Mouse (Mus musculus) spleen, adult 2 months (tissue): ENCODE data around the gene Gprin3.

Experiments
- CTCF ChIP-seq: fragments of 200-500 bp; IDR thresholded peaks from 2 replicates; pipeline ENCODE4 v1.5.1; 2011; ENCODE audit warnings: mild to moderate bottlenecking, inconsistent platforms; ENCODE audit not compliant: insufficient read depth, insufficient read length, insufficient replicate concordance; ENCODE audit errors: extremely low read depth
- POLR2A ChIP-seq: fragments of 200-500 bp; IDR thresholded peaks from 2 replicates; pipeline ENCODE4 v1.6.1; 2011; ENCODE audit warnings: low read depth, low read length, inconsistent platforms

DNA sequence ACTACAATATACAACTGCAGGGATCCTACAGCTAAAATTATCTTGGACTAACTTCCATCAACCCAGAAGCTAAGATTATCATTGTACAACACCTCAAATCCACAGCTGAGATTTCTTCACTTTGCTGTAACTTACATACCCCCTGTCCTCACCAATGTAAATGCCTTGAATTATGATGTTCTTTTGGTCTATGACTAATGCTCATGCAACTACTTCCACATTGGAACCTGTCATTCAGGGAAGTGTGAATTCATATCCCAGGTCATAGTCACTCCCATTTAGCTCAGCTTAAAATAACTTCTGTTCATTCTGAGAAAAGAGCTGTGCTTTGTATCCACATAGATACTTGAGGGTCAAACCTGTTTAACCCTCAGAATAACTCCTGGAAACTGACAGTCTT, 60.8 kb downstream of the Gprin3 start:
- TF ChIP-seq CTCF (no peak), POLR2A (no peak)
